Mouse (Mus musculus): ENCODE measurements at regions not wholly inside any gene's neighbourhood (a gene's known extent, or its start where the extent isn't known, plus 50 kb on each side); places are given as distances from the start of the nearest gene placed in this dataset.

DNA sequence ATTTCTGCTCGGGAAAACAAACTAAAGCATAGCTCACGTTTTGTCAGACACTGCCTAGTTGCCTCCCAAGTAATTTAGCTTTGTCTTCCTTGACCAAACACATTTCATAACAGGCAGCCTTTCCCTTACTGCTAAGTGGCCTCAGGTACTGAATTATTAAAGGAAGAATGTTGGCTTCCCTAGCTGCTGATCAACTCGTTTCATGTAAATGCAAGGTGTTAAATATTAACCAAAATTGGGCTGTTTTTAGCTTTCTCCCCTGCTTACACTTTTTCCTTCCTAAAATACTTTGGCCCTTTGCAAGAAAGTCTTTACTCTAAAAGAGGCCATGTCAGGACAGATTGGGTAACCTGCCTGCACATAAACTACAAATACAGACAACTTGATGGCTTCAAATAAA is 265.4 kb downstream of the Pmp22 start:
- no peak for ATAC-seq
- H3K27me3 ChIP-seq: peaks cover 4% of the 10 kb centered on the region
- in situ Hi-C loops (cut with MboI; ENCODE audit: low pct_unique_long_range_greater_than_20kb): no loop called here
- peak; percentile 9 for DNase-seq (ENCODE audit: low read depth, low spot score)
- ChIA-PET CTCF (interaction anchor here (0.8 to 0.9 kb wide), 2 partner anchors 10 to 14 kb away, joined by 3 read pairs; no protein-coding TSS in a partner anchor), POLR2A (no interaction called here)
- no peak for TF ChIP-seq CTCF (IDR thresholded peaks at IDR 0.05)

DNA sequence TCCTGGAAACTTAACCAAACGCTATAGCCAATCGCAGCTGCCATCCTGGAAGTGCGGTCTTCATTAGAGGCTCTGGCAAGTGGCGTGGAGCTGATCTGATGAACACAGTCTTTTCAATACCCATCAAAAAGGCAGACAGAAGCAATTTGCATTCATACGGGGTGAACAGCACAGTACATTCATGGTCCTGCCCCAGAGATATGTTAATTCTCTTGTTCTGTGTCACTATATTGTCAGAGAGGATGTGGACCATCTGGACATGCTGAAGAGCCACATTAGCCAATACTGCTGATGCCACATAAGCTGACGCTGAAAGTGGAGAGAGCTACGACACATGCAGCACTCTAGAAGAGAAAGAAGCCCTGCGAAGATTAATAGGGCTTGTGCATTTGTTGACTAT is 267.6 kb downstream of the Pmp22 start:
- ChIA-PET CTCF (interaction anchor here (1.0 kb wide), 1 partner anchor 8 kb away, joined by 3 read pairs; no protein-coding TSS in a partner anchor), POLR2A (interaction anchor here (0.6 kb wide), 1 partner anchor 1899 kb away, joined by 3 read pairs; no protein-coding TSS in a partner anchor)
- H3K27me3 ChIP-seq: peaks cover 6% of the 10 kb centered on the region
- DNase-seq (ENCODE audit: low read depth, low spot score): no peak
- no peak for ATAC-seq
- no peak for TF ChIP-seq CTCF (IDR thresholded peaks at IDR 0.05)
- in situ Hi-C loops (cut with MboI; ENCODE audit: low pct_unique_long_range_greater_than_20kb): no loop called here

GRCm38 (mm10) chr11:63402741-63403140 is 274.0 kb downstream of the Pmp22 start:
- CTCF ChIA-PET: no interaction called here
- no peak for TF ChIP-seq CTCF (IDR thresholded peaks at IDR 0.05)
- H3K27me3 ChIP-seq: peaks cover 40% of the 10 kb centered on the region
- no peak for DNase-seq (ENCODE audit: low read depth, low spot score)
- POLR2A ChIA-PET: no interaction called here
- no peak for ATAC-seq
- in situ Hi-C loops (cut with MboI; ENCODE audit: low pct_unique_long_range_greater_than_20kb): loop anchor here (10.0 kb wide), 1 partner anchor 1032 kb away; the partner anchor contains the start of genes F930015N05Rik and Hs3st3a1

- peak; percentile 10 for DNase-seq (ENCODE audit: low read depth, low spot score)
- H3K27me3 ChIP-seq: peaks cover 38% of the 10 kb centered on the region
- in situ Hi-C loops (cut with MboI; ENCODE audit: low pct_unique_long_range_greater_than_20kb): loop anchor here (5.0 to 10.0 kb wide), 2 partner anchors 1030 to 1563 kb away; partner anchors contain the start of genes F930015N05Rik and Hs3st3a1
- POLR2A ChIA-PET: no interaction called here
- CTCF ChIA-PET: interaction anchor here (0.7 to 1.8 kb wide), 6 partner anchors 8 to 1564 kb away, joined by 3 to 5 read pairs (median 4); no protein-coding TSS in a partner anchor
- TF ChIP-seq CTCF (IDR thresholded peaks at IDR 0.05): peak; percentile 93
- ATAC-seq: no peak
Observed at GRCm38 (mm10) chr11:63404719-63405118, 275.9 kb downstream of the Pmp22 start.

- ChIA-PET POLR2A (interaction anchor here (0.7 kb wide), 1 partner anchor 500 kb away, joined by 5 read pairs; no protein-coding TSS in a partner anchor), CTCF (no interaction called here)
- ATAC-seq (no peak), DNase-seq (ENCODE audit: low read depth, low spot score) (no peak)
- TF ChIP-seq CTCF (IDR thresholded peaks at IDR 0.05): no peak
- in situ Hi-C loops (cut with MboI; ENCODE audit: low pct_unique_long_range_greater_than_20kb): loop anchor here (5.0 to 10.0 kb wide), 2 partner anchors 1025 to 1558 kb away; partner anchors contain the start of genes F930015N05Rik and Hs3st3a1
- peaks cover 33% of the 10 kb centered on the region for H3K27me3 ChIP-seq
Observed at GRCm38 (mm10) chr11:63409431-63409830, 280.6 kb downstream of the Pmp22 start.

- peaks cover 37% of the 10 kb centered on the region for H3K27me3 ChIP-seq
- in situ Hi-C loops (cut with MboI; ENCODE audit: low pct_unique_long_range_greater_than_20kb): no loop called here
- TF ChIP-seq CTCF (IDR thresholded peaks at IDR 0.05): no peak
- POLR2A ChIA-PET: no interaction called here
- ATAC-seq (no peak), DNase-seq (ENCODE audit: low read depth, low spot score) (no peak)
- CTCF ChIA-PET: no interaction called here
Observed at GRCm38 (mm10) chr11:63410921-63411320, 282.1 kb downstream of the Pmp22 start.

- in situ Hi-C loops (cut with MboI; ENCODE audit: low pct_unique_long_range_greater_than_20kb): no loop called here
- no peak for TF ChIP-seq CTCF (IDR thresholded peaks at IDR 0.05)
- H3K27me3 ChIP-seq: peaks cover 26% of the 10 kb centered on the region
- ChIA-PET CTCF (interaction anchor here (1.6 kb wide), 1 partner anchor 8 kb away, joined by 3 read pairs; no protein-coding TSS in a partner anchor), POLR2A (no interaction called here)
- DNase-seq (ENCODE audit: low read depth, low spot score) (no peak), ATAC-seq (no peak)
Observed at GRCm38 (mm10) chr11:63412364-63412991, 283.7 kb downstream of the Pmp22 start.

- ATAC-seq: no peak
- no peak for DNase-seq (ENCODE audit: low read depth, low spot score)
- in situ Hi-C loops (cut with MboI; ENCODE audit: low pct_unique_long_range_greater_than_20kb): no loop called here
- peaks cover 29% of the 10 kb centered on the region for H3K27me3 ChIP-seq
- POLR2A ChIA-PET: no interaction called here
- CTCF ChIA-PET: interaction anchor here (1.6 kb wide), 1 partner anchor 8 kb away, joined by 3 read pairs; no protein-coding TSS in a partner anchor
- no peak for TF ChIP-seq CTCF (IDR thresholded peaks at IDR 0.05)
Observed at GRCm38 (mm10) chr11:63413106-63413505, 284.3 kb downstream of the Pmp22 start.

- in situ Hi-C loops (cut with MboI; ENCODE audit: low pct_unique_long_range_greater_than_20kb): no loop called here
- DNase-seq (ENCODE audit: low read depth, low spot score): no peak
- TF ChIP-seq CTCF (IDR thresholded peaks at IDR 0.05): no peak
- CTCF ChIA-PET: interaction anchor here (1.6 kb wide), 1 partner anchor 9 kb away, joined by 3 read pairs; no protein-coding TSS in a partner anchor
- POLR2A ChIA-PET: no interaction called here
- ATAC-seq: no peak
- peaks cover 29% of the 10 kb centered on the region for H3K27me3 ChIP-seq
Observed at GRCm38 (mm10) chr11:63413621-63414020, 284.8 kb downstream of the Pmp22 start.

DNA sequence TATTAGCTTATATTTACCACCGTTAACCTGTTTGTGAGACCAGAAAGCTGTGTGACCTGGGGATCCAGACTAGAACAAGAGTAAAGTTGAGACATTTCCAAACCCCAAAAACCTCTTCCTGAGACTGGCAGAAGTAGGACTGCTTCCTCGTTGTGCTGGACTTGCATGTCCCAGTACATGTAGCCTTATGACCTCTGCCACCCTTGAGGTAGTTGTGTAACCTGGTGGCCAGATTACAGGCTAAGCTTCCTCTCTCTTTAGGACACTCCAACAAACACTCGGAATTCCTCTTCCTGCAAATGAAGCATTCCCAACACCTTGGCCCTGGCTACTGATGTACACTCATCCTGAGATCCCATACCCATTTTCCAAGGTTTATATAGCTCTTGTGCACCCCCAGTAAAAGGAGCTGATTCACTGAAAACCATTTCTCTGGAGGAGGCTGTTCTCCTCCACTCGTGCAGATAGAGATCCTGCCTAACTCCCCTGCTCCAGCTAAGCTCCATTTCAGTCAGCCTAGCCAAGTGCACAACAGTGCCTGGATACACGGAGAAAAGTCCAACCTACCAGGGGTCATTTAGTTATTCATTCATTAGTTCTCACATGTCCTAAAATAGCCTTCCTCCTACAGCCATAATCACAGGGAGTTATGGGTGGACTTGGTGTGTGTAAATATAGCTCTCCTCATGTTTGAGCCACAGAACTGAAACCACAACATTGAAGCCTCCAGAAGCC is 289.4 kb downstream of the Pmp22 start:
- ChIA-PET CTCF (interaction anchor here (1.1 kb wide), 1 partner anchor 26 kb away, joined by 3 read pairs; no protein-coding TSS in a partner anchor), POLR2A (no interaction called here)
- ATAC-seq: no peak
- no peak for TF ChIP-seq CTCF (IDR thresholded peaks at IDR 0.05)
- H3K27me3 ChIP-seq: peaks cover 26% of the 10 kb centered on the region
- DNase-seq (ENCODE audit: low read depth, low spot score): no peak
- in situ Hi-C loops (cut with MboI; ENCODE audit: low pct_unique_long_range_greater_than_20kb): no loop called here

- in situ Hi-C loops (cut with MboI; ENCODE audit: low pct_unique_long_range_greater_than_20kb): no loop called here
- CTCF ChIA-PET: no interaction called here
- TF ChIP-seq CTCF (IDR thresholded peaks at IDR 0.05): no peak
- no peak for DNase-seq (ENCODE audit: low read depth, low spot score)
- POLR2A ChIA-PET: no interaction called here
- ATAC-seq: no peak
- peaks cover 20% of the 10 kb centered on the region for H3K27me3 ChIP-seq
Observed at GRCm38 (mm10) chr11:63420341-63420740, 291.6 kb downstream of the Pmp22 start.

Data from Patski (cell line).